8 mouse cellular contexts compared by ENCODE assay signal in the genomic region with DNA sequence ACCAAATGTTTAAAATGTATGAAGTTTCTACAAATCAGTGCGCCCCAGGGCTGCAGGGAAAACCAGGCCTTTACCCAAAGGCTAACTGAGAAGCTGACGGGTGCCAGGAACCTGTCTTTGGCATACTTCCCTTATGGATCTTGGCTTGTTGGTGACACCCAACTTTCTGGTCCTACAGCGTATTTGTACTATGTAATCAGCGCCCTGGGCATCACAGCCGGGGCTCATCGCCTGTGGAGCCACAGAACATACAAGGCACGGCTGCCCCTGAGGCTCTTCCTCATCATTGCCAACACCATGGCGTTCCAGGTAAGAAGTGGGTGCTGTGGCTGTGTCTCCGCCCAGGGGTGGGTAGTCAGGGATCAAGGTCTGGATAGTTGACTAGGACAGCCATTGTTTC. TPM values are rescaled to one million over a fixed set of nuclear protein-coding genes. Genes with fewer than 3 reads are reported as not detected.
DNase-seq lines count a peak whose midpoint lies in the region; ATAC-seq and TF ChIP-seq lines count a peak whose summit lies in the region.

No protein-coding gene starts in this region.

- TF ChIP-seq POLR2A in embryonic fibroblast, embryonic 13.5 days (IDR thresholded peaks at IDR 0.05; ENCODE audit: low read depth, low read length): no peak

- H3K4me1 ChIP-seq in liver, embryonic 11.5 days (replicated peaks; ENCODE audit: control insufficient read depth, insufficient read depth, low read length): peaks cover 72% of the 10 kb centered on the region
- H3K4me1 ChIP-seq in embryonic fibroblast, embryonic 13.5 days (ENCODE audit: control insufficient read depth, insufficient read depth, low read length): peaks cover 15% of the 10 kb centered on the region
- peaks cover 51% of the 10 kb centered on the region for H3K4me1 ChIP-seq in intestine, embryonic 16.5 days (ENCODE audit: control insufficient read depth, insufficient read depth, low read length)
- peaks cover 68% of the 10 kb centered on the region for H3K4me1 ChIP-seq in neural tube, embryonic 12.5 days

- H3K4me3 ChIP-seq in liver, embryonic 11.5 days (ENCODE audit: low read depth, low read length): peak overlapping the region; percentile 88
- H3K4me3 ChIP-seq in embryonic fibroblast, embryonic 13.5 days (ENCODE audit: insufficient read depth, low read length): peak overlapping the region; percentile 82
- peak overlapping the region; percentile 85 for H3K4me3 ChIP-seq in intestine, embryonic 16.5 days (ENCODE audit: low read length)
- peak overlapping the region; percentile 71 for H3K4me3 ChIP-seq in neural tube, embryonic 12.5 days

- no peaks in the 10 kb centered on the region for H3K9me3 ChIP-seq in liver, embryonic 11.5 days (ENCODE audit: control insufficient read depth, low read length)
- H3K9me3 ChIP-seq in intestine, embryonic 16.5 days (ENCODE audit: control insufficient read depth, low read length): no peaks in the 10 kb centered on the region
- H3K9me3 ChIP-seq in neural tube, embryonic 12.5 days: no peaks in the 10 kb centered on the region

- no peak for DNase-seq in liver, embryonic 11.5 days (ENCODE audit: low spot score)
- no peak for DNase-seq in liver
- no peak for DNase-seq in adrenal gland, adult 8-10 months
- DNase-seq in layer of hippocampus, adult 8-10 months (ENCODE audit: low spot score in 2 of 2): no peak

- H3K9ac ChIP-seq in liver, embryonic 11.5 days (ENCODE audit: low read depth, low read length): 0 out of 2 replicates have a peak overlapping the region, but pooled peaks have one; percentile 57
- H3K9ac ChIP-seq in intestine, embryonic 16.5 days (ENCODE audit: low read depth, low read length): peak overlapping the region; percentile 95
- H3K9ac ChIP-seq in neural tube, embryonic 12.5 days: peak overlapping the region; percentile 87

- peak overlapping the region; percentile 97 for H3K4me2 ChIP-seq in liver, embryonic 11.5 days
- H3K4me2 ChIP-seq in intestine, embryonic 16.5 days (ENCODE audit: low read depth, low read length): peak overlapping the region; percentile 89
- peak overlapping the region; percentile 97 for H3K4me2 ChIP-seq in neural tube, embryonic 12.5 days (replicated peaks)

- no peak for TF ChIP-seq CTCF in embryonic fibroblast, embryonic 13.5 days (IDR thresholded peaks at IDR 0.05; ENCODE audit: borderline replicate concordance, insufficient read depth, low read length)

- ATAC-seq in liver, embryonic 11.5 days (replicated peaks; ENCODE audit: low FRiP score): no peak
- ATAC-seq in intestine, embryonic 16.5 days: no peak
- no peak for ATAC-seq in neural tube, embryonic 12.5 days (ENCODE audit: low FRiP score, low read depth)
- ATAC-seq in frontal cortex, adult (ENCODE audit: low TSS enrichment): no peak

- H3K36me3 ChIP-seq in liver, embryonic 11.5 days (ENCODE audit: control insufficient read depth, insufficient read depth, low read length): peaks cover 67% of the 10 kb centered on the region
- peaks cover 30% of the 10 kb centered on the region for H3K36me3 ChIP-seq in intestine, embryonic 16.5 days (ENCODE audit: control insufficient read depth, insufficient read depth, low read length)
- peaks cover 75% of the 10 kb centered on the region for H3K36me3 ChIP-seq in neural tube, embryonic 12.5 days

- no peaks in the 10 kb centered on the region for H3K27me3 ChIP-seq in liver, embryonic 11.5 days (replicated peaks; ENCODE audit: control insufficient read depth, insufficient read depth, low read length)
- no peaks in the 10 kb centered on the region for H3K27me3 ChIP-seq in intestine, embryonic 16.5 days (replicated peaks; ENCODE audit: control insufficient read depth, insufficient read depth, low read length)
- no peaks in the 10 kb centered on the region for H3K27me3 ChIP-seq in neural tube, embryonic 12.5 days (replicated peaks)

- 86% methylated on average over 9 of the region's 9 CpGs for WGBS in liver, embryonic 11.5 days
- 52% methylated on average over 9 of the region's 9 CpGs for WGBS in intestine, embryonic 16.5 days
- WGBS in neural tube, embryonic 12.5 days: 82% methylated on average over 9 of the region's 9 CpGs

- no peak overlapping the region for H3K27ac ChIP-seq in liver, embryonic 11.5 days (ENCODE audit: low read depth, low read length)
- 0 out of 2 replicates have a peak overlapping the region, but pooled peaks have one; percentile 3 for H3K27ac ChIP-seq in embryonic fibroblast, embryonic 13.5 days (ENCODE audit: insufficient read depth, low read length)
- peak overlapping the region; percentile 99 for H3K27ac ChIP-seq in intestine, embryonic 16.5 days (ENCODE audit: low read length)
- H3K27ac ChIP-seq in neural tube, embryonic 12.5 days: no peak overlapping the region

RNA-seq across cellular contexts. Expression of a gene that starts 4.4 kb away (rescaled TPM):
- polyA plus RNA-seq in liver, embryonic 11.5 days (2014; fragmentation: Nextera tagmentation; extraction: Ambion mirVana): 212 and 231 TPM in 2 replicates
- 442 and 478 TPM in 2 replicates for polyA plus RNA-seq in embryonic fibroblast, embryonic 13.5 days (2011; ENCODE audit: insufficient read length, low read depth, missing spikeins)
- 452 and 553 TPM in 2 replicates for polyA plus RNA-seq in intestine, embryonic 16.5 days (2015; fragmentation: Nextera tagmentation; extraction: Ambion mirVana)
- 353 and 371 TPM in 2 replicates for polyA plus RNA-seq in neural tube, embryonic 12.5 days (2016; fragmentation: Nextera tagmentation; extraction: Ambion mirVana)
- 1,000 to 10,000 TPM in 3 of 4 experiments, 100 to 1,000 TPM in 1; 965 to 1,225 (median 1,109) TPM for total RNA-seq in adrenal gland, adult 8-10 months (2022)
- 100 to 1,000 TPM; 662 to 773 (median 703) TPM for total RNA-seq in layer of hippocampus, adult 8-10 months (2022)

RNA-seq across cellular contexts. Expression of a gene that starts 35.0 kb away (rescaled TPM):
- polyA plus RNA-seq in liver, embryonic 11.5 days (2014; fragmentation: Nextera tagmentation; extraction: Ambion mirVana): 0.06 and 0.16 TPM in 2 replicates
- polyA plus RNA-seq in embryonic fibroblast, embryonic 13.5 days (2011; ENCODE audit: insufficient read length, low read depth, missing spikeins): 0.35 and 0.72 TPM in 2 replicates
- polyA plus RNA-seq in intestine, embryonic 16.5 days (2015; fragmentation: Nextera tagmentation; extraction: Ambion mirVana): 0.09 and 0.22 TPM in 2 replicates
- 0.05 and 0.08 TPM in 2 replicates for polyA plus RNA-seq in neural tube, embryonic 12.5 days (2016; fragmentation: Nextera tagmentation; extraction: Ambion mirVana)
- 1 to 10 TPM; 4.5 to 7.6 (median 6.6) TPM for total RNA-seq in adrenal gland, adult 8-10 months (2022)
- 1 to 10 TPM; 2.3 to 3.0 (median 2.7) TPM for total RNA-seq in layer of hippocampus, adult 8-10 months (2022)

Comparison
In these comparisons a context has a peak if more than half of its experiments do, and no peak if none do; other contexts are left out.
1. H3K27ac ChIP-seq: peak in embryonic fibroblast, embryonic 13.5 days (single experiment) and intestine, embryonic 16.5 days (single experiment); none in liver, embryonic 11.5 days (single experiment) and neural tube, embryonic 12.5 days (single experiment).
2. Peak in every context shown above with its lines, with median percentiles within 50 percentile points of each other: H3K4me2 ChIP-seq, H3K4me3 ChIP-seq and H3K9ac ChIP-seq.